Mouse (Mus musculus) bone marrow macrophage, adult 2 months (primary cell): Measurements from ENCODE around the gene Rpl37.

Experiments used
- CTCF ChIP-seq: IDR thresholded peaks from 2 replicates; pipeline ENCODE4 v1.5.1; 2012; ENCODE audit warnings: low read depth, mild to moderate bottlenecking, low read length, moderate library complexity
- POLR2A ChIP-seq: IDR thresholded peaks from 2 replicates; pipeline ENCODE4 v1.6.1; 2012; ENCODE audit warnings: mild to moderate bottlenecking, low read depth, low read length, borderline replicate concordance

GRCm38 (mm10) chr15:5158827-5159226, 42.4 kb downstream of the Rpl37 start:
- TF ChIP-seq CTCF (no peak), POLR2A (no peak)
